Mouse (Mus musculus) thymus, adult 2 months (tissue): ENCODE results near the gene Acta1.

Source experiments
- CTCF ChIP-seq: fragments of 200-500 bp; IDR thresholded peaks from 2 replicates; pipeline ENCODE4 v1.5.1; 2012; ENCODE audit warnings: mild to moderate bottlenecking, control low read depth, low read length, moderate library complexity, borderline replicate concordance; ENCODE audit not compliant: control insufficient read depth, poor library complexity, insufficient read depth; ENCODE audit errors: extremely low read depth
- POLR2A ChIP-seq: fragments of 200-500 bp; IDR thresholded peaks from 2 replicates; pipeline ENCODE4 v1.6.1; 2012; ENCODE audit warnings: mild to moderate bottlenecking, low read length, control low read depth, moderate library complexity; ENCODE audit not compliant: control insufficient read depth, poor library complexity, insufficient read depth; ENCODE audit errors: extremely low read depth

DNA sequence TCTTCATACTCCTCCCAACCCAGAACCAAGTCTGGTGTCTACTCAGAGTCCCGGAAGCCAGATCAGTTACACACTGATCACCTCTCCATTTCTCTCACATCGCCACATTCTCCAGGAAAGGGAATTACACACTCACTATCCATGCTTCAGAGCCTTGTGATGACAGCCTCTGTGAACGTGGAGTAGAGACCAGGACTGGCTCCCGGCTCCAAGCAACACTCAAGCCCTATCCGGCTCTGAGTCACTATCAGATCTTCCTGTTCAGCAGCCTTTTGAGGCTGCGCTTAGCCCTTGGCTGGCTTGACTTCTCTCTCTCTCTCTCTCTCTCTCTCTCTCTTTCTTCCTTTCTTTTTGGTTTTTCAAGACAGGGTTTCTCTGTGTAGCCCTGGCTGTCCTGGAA, 21.2 kb downstream of the Acta1 start:
- TF ChIP-seq POLR2A: no peak
- no peak for TF ChIP-seq CTCF
